Mouse (Mus musculus): Measurements from ENCODE around the gene Zfp982. TPM values are rescaled to one million over a fixed set of nuclear protein-coding genes. Genes with fewer than 3 reads are reported as not detected.
"Not testable (repeated sequence)": the region's sequence is repeated elsewhere in the genome, so short reads cannot be mapped to it uniquely, and the experiment has no call there.

Zfp982 gene
- total RNA-seq (2022), result 1 to 10 TPM; 2.5 to 5.7 (median 3.6) TPM

- not testable (repeated sequence) for DNase-seq (ENCODE audit: low spot score in 2 of 2)
Observed at GRCm38 (mm10) chr4:147492117-147492516, at the start of gene Zfp982. Gene Zfp982, plus strand, starts transcription at chr4:147492417.

- peak in 1 of 2 experiments; percentile 3 for DNase-seq (ENCODE audit: low spot score in 2 of 2)
Observed at GRCm38 (mm10) chr4:147442649-147443553, 49.3 kb upstream of the Zfp982 start.

GRCm38 (mm10) chr4:147443554-147443927 is 48.7 kb upstream of the Zfp982 start:
- not testable (repeated sequence) for DNase-seq (ENCODE audit: low spot score in 2 of 2)

- not testable (repeated sequence) for DNase-seq (ENCODE audit: low spot score in 2 of 2)
Observed at GRCm38 (mm10) chr4:147445371-147445770, 46.8 kb upstream of the Zfp982 start.

GRCm38 (mm10) chr4:147448358-147448757 is 43.9 kb upstream of the Zfp982 start:
- no peak for DNase-seq (ENCODE audit: low spot score in 2 of 2)

- DNase-seq (ENCODE audit: low spot score in 2 of 2), result no peak
Observed at GRCm38 (mm10) chr4:147449099-147449581, 43.1 kb upstream of the Zfp982 start.

GRCm38 (mm10) chr4:147449986-147450385 is 42.2 kb upstream of the Zfp982 start:
- DNase-seq (ENCODE audit: low spot score in 2 of 2), result not testable (repeated sequence)

GRCm38 (mm10) chr4:147467207-147467606 is 25.0 kb upstream of the Zfp982 start:
- DNase-seq (ENCODE audit: low spot score in 2 of 2), result not testable (repeated sequence)

GRCm38 (mm10) chr4:147498772-147499613 is 6.8 kb downstream of the Zfp982 start:
- not testable (repeated sequence) for DNase-seq (ENCODE audit: low spot score in 2 of 2)

GRCm38 (mm10) chr4:147509174-147509573 is 17.0 kb downstream of the Zfp982 start:
- DNase-seq (ENCODE audit: low spot score in 2 of 2), result no peak

- DNase-seq (ENCODE audit: low spot score in 2 of 2), result no peak
Observed at GRCm38 (mm10) chr4:147518981-147519380, 26.8 kb downstream of the Zfp982 start.

GRCm38 (mm10) chr4:147520100-147520499 is 27.9 kb downstream of the Zfp982 start:
- DNase-seq (ENCODE audit: low spot score in 2 of 2), result no peak

GRCm38 (mm10) chr4:147525125-147525524 is 32.9 kb downstream of the Zfp982 start:
- DNase-seq (ENCODE audit: low spot score in 2 of 2), result no peak

- DNase-seq (ENCODE audit: low spot score in 2 of 2), result no peak
Observed at GRCm38 (mm10) chr4:147530366-147530765, 38.1 kb downstream of the Zfp982 start.

GRCm38 (mm10) chr4:147535916-147536315 is 43.7 kb downstream of the Zfp982 start:
- not testable (repeated sequence) for DNase-seq (ENCODE audit: low spot score in 2 of 2)

- no peak for DNase-seq (ENCODE audit: low spot score in 2 of 2)
Observed at GRCm38 (mm10) chr4:147537702-147538101, 45.5 kb downstream of the Zfp982 start.

GRCm38 (mm10) chr4:147539918-147540317 is 47.7 kb downstream of the Zfp982 start, which contains the start of gene Gm16503:
Gene Gm16503, plus strand, starts transcription at chr4:147540218.
- not testable (repeated sequence) for DNase-seq (ENCODE audit: low spot score in 2 of 2)

- DNase-seq (ENCODE audit: low spot score in 2 of 2), result no peak
Observed at GRCm38 (mm10) chr4:147541105-147541504, 48.9 kb downstream of the Zfp982 start.

GRCm38 (mm10) chr4:147553071-147553470 is 60.9 kb downstream of the Zfp982 start, which contains the start of gene Zfp985:
Gene Zfp985, plus strand, starts transcription at chr4:147553277.
- not testable (repeated sequence) for DNase-seq (ENCODE audit: low spot score in 2 of 2)

GRCm38 (mm10) chr4:147554361-147554760 is 62.1 kb downstream of the Zfp982 start:
- DNase-seq (ENCODE audit: low spot score in 2 of 2), result not testable (repeated sequence)

GRCm38 (mm10) chr4:147556921-147557320 is 64.7 kb downstream of the Zfp982 start:
- not testable (repeated sequence) for DNase-seq (ENCODE audit: low spot score in 2 of 2)

All from left cerebral cortex, adult 8-10 months (tissue).